Mouse (Mus musculus) fibroblast of lung, adult 2 months (primary cell): ENCODE results near the gene S100pbp.

ENCODE experiments used
- DNase-seq: peaks from one replicate; pipeline ENCODE4 v3.0.0-alpha.2; 2011; ENCODE audit warnings: low read depth

Gene S100pbp

GRCm38 (mm10) chr4:129128582-129129338 is 60.8 kb downstream of the S100pbp start:
- DNase-seq: no peak

DNA sequence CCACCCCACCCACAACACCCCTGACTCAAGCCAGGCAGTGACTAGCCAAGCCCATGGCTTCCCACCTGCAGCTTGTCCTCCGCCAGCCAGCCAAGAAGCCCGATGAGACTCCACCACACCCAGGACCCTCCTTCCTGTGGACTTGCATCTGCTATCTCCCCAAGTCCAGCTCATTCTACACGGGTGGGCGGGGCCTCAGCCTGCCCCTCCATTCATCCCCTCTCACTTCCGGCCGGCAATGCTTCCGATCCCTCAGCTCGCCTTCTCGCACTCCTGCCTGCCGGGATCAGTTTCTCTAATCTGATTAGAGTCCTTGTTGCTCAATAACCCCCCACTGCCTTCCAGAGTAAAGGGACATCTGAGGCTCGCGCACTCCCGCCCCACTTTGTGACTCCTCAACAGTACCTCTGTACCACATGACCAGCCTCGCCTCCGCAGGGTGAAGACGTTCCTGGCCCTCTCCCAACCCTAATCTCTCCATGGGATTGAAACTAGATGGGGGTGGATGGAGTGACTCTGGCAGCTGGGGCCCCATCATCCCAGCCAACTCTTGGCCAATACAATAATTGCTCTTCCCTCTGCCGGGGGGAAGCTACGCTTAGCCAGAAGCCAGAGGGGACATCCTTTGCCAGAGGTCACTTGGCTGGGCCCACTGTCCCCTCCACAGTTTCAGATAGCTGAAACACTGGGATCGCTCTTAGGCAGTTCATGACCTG is 63.6 kb downstream of the S100pbp start:
- no peak for DNase-seq

- DNase-seq: no peak
These were observed 64.8 kb downstream of the S100pbp start for GRCm38 (mm10) chr4:129124652-129125146.

DNA sequence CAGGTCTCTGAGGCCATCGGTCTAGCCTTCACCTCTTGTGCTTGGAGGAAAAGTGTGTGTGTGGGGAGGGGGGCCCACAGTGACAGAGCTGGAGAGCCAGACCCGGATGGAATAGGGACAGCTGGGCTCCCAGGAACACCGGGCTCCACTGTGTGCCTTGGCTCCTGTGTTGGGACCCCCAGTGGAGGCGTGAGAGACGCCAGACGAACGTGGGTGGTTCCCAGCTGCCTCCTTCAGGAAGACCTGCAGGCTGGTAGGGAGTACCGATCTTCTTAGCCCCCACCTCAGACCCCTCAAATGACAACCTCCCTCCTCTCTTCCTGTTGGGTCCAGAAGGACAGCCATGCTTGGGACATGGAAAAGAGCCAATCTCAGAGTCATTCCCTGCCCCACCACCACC is 66.8 kb downstream of the S100pbp start:
- DNase-seq: no peak

GRCm38 (mm10) chr4:129122107-129122506 is 67.4 kb downstream of the S100pbp start:
- no peak for DNase-seq

DNA sequence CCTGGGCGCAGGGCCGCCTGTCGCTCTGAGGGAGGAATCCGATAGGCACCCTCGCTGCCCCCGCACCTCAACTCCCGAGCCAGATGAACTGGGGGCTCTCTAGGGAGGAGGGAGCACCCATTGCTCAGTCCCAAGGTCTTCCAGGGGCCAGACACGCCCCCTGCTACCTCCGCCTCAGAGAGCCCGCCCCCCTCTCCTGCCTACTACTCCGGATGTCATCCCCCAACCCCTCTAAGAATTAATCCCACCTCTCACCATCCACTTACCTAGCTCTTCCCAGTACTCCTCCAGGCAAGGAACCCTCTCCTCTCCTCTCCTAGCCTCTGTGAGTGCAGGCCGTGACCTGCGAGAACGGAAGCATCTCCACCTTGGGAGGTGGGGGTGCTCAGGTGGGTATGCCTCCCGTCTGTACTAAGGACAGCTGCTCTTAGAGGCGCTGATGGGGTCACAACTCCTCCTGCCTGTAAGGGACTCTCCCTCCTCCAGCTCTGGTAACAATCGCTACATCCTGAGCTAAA is 67.9 kb downstream of the S100pbp start, which contains the start of gene Hpca:
Gene Hpca, minus strand, starts transcription at position 468 of the 518 bp plus-strand sequence.
- no peak for DNase-seq

DNA sequence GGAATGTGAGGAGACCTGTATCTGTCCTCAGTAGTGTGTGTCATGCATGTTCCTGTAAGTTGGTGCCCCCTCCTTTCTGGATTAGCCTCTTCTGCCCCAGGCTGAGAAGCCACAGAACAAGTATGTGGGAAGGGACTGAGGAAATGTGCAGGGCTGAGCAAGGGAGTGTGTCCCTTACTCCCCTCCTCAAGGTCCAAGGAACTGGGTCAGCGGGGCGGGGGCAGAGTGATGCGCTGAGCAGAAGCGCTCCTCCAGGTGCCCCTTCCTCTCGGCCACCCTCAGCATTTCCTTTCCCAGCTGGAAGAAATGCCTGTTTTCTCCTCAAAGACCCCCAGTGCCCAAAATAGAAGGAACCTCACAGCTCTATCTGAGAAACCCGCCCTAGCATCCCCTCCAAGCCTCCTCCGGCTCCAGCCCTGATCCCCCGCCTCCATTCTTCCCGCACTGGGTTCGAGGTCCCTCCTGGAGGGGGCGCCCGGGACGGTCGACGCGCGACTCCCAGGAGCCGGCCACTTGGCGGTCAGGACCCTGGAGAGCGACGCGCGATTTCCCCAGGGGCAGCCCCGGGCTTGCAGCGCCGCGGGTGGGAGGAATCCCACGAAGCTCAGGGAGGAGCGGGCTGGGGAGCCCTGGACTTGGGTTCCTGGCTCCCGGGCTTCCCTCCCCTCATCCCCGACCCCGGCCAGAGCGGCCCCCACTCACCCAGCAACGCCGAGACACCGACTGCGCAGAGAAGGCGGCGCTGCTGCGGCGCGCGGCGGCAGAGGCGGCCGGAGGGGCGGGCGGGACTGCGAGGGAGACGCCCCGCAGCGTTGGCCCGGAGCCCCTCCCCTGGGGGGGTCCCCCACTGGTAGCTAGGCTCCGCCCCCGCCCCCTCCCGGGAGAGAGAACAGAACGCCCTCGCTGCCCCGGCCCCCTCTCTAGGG is 68.7 kb downstream of the S100pbp start:
- no peak for DNase-seq

GRCm38 (mm10) chr4:129119708-129120107 is 69.8 kb downstream of the S100pbp start:
- DNase-seq: no peak

- DNase-seq: no peak
These were observed 71.6 kb downstream of the S100pbp start for GRCm38 (mm10) chr4:129117720-129118510.

DNA sequence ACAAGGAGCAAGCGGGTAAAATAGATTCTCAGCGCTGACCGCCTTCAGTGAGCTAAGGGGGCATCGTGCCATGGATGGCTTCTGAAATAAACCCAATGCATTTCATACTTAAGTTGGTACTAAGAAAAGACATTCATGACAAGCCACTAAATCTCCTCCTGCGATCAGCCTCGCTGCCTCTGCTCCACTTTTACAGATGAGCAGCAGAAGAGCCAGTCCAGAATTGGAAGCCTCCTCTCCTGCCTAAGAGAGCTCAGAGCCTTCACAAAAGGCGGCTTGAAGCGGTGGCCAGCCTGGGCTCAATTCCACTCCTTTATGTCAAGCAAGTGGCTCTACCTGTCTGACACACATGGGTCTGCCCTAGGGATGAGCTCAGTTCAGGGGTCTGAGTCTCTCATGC is 72.8 kb downstream of the S100pbp start:
- no peak for DNase-seq

DNA sequence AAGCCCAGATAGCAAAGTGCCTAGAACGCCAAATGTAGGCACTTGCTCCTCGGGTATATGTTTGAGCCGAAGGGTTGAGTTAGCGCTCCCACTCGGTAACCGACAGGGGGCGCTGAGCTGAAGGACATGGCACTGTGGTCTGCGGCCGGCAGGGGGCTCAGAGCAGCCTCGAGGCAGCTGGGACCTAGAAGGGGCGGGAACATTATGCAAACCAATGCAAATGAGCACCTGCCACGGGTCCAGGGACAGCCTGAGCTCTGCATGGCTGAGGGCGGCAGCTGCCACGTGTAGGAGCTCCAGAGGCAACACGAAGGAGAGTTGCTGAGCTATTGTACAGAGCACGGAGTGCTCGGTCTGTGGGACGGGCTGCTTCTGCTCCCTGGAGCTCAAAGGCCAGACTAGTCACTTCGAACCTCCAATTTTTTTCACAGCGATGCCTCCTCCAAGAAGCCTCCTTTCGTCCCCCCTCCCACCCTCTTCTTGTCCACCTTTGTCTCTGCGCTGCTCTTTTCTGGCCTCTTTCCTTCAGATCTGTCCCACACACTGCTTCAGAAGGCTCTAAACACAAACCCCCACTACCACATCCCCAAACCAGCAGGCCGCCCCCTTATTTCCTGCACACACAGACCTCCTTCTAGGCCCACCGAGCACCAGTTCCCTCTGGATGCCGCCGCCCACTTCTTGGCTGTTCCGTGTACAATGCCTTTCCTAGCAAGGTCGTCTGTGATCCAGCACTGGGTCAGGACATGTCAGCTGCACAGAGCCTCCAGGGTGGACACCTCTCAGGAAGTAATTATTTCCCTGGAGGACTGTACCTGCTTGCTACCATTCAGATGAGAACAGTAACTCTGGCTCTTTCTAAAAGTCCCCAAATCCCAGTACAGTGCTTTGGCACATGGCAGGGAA is 76.2 kb downstream of the S100pbp start:
- no peak for DNase-seq

DNA sequence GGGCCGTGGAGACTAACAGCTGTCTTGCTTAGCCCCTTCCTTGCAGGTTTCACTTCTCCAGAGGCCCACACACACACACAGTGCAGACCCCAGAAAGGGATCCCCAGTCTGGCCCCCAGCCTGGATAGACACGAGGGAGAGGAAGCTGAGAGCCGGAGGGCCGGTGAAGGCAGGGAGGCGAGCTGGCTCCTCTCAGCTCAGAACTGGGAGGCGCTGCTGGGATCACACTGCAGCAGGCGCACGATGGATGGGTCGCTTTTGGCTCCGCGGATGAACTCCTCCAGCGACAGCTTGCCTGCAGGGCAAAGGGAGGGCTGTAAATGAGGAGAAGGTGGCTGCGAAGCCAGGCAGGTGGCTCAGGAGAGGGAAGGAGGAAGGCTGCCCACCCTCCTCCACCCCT is 77.3 kb downstream of the S100pbp start:
- DNase-seq: no peak

DNA sequence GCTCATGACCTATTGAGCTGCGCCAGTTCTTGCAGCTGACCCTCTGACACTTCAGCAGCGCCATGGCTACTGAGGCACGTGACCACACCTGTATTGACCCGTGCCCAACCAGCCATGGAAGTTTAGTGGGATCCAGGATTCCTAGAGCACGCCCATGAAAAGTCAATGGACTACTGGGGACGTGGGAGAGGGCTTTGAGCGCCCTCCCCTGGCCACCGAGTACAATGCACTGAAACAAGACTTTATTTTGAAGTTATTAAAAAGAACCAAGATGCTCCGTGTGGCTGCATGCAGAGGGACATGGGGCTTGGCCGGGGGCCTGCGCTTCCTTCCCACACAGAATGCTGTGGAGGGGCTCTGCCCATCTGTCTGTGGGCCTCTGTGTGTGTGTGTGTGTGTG is 78.2 kb downstream of the S100pbp start:
- DNase-seq: no peak

DNA sequence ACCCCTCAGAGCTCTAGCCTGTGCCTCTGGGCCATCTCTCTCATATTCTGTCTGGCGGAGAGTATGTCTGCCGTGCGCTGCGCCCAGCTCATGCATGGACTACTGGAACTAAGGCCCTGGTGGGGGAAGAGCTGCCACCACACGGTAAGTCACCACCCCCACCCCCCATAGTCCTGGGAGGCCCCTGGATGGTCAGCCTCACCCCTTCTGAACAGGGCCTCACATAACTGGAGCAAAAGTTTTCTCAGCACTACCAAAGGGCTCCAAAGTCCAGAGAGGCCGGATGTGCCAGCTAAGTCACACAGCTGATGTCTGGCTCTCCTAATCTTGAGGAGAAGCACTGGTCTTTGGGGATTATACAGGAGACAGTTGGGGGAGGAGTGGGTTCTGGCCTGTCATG is 78.7 kb downstream of the S100pbp start:
- no peak for DNase-seq

DNA sequence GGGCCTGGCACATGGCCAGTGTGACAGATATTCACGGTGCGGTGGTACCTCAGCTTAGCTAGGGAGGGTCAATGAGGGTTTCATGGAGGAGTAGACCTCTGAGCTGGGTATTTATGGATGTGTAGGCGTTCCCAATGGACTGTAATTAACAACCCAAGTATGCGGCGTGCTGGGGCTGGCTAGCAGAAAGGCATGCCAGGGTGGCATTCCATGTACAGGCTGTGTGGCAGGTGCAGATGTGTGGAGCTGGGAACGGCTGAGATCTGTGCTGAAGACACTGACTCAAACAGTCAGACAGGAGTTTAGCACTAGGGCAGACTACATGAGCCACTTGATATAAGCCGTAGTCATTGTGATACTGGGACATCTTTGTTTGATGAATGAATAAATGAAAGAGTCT is 80.9 kb downstream of the S100pbp start:
- no peak for DNase-seq

- DNase-seq: no peak
These were observed 82.1 kb downstream of the S100pbp start for GRCm38 (mm10) chr4:129107348-129107899.

GRCm38 (mm10) chr4:129106073-129106472 is 83.5 kb downstream of the S100pbp start:
- DNase-seq: no peak

DNA sequence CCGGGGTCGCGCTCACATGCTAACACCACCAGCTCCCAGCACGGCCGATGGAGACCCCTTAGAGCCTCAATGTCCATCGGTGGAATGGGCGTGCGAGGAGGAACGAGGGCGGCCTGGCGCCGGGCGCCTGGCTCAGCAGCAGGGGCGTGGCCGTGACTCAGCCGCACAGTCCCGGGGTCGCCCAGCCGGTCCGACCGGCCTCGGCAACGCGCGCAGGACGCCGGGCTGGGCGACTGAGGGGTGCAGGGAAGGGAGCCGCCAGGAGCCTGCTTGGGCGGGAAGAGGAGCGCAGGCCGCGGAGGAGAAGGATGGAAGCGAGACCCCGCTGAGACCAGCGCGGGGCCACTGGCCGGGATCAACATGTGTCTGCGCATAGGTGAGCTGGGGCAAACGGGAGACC is 84.2 kb downstream of the S100pbp start, which contains the start of gene Tmem54:
Gene Tmem54, plus strand, starts transcription at position 193 of the 400 bp plus-strand sequence.
- no peak for DNase-seq

DNA sequence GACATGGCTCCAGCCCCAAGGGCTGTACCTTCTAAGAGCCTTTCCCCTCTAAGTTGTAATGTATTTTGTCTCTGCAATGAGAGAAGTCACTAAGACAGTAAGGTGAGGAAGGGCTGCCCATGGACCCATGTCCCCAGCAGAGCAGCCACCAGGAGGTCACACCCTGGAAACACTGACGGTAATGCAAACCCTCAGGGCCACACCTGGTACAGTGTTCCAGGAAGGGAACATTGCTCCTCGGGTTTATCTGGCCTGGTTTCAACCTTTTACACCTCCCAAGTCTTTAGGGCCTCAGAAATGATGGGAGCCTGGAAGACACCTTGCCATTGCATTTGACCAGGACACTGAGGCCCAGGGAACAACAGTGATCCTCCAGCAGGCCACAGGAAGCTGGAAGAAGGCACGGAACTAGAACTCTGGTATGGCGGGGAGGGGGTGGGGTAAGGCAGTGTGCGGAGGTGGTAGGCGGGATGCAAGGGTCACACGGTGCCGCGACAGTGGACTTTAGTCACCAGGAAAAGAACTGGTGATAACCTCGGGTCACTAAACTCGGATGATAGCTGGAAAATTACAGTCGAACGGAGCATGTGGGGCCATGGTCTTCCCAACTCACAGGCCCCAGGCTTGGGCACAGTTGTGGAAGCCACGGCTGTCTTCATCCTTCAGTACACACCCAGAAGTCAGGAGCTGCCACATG is 87.2 kb downstream of the S100pbp start:
- no peak for DNase-seq
